Mouse (Mus musculus): ENCODE results near the gene Dlat.

Dlat gene

GRCm38 (mm10) chr9:50659392-50660217 lies at the start of gene Dlat:
TSS of gene Dlat (minus strand) at chr9:50659780.
- DNase-seq (ENCODE audit: low spot score in 2 of 2), result peak; percentile 91 to 92

- DNase-seq (ENCODE audit: low spot score in 2 of 2), result no peak
Observed at GRCm38 (mm10) chr9:50709108-50709507, 49.5 kb upstream of the Dlat start.

DNA sequence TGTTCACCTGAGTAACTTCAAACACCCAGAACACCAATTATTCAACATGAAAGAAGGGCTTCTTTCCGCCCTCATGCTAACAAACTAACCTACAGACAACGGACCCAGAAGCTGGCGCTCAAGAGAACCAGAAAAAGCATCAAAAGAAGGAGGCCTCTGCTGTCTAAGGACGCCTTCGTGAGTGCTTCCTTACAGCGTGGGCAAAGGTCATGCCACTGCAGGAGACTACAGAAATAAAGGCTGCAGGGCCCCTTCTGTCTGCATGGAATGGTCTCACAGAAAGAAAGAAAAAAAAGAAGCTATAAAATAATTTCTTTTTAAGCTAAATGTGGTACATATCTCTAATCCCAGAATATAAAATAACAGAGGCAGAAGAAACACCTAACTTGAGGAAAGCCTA lies 45.3 kb upstream of the Dlat start:
- no peak for DNase-seq (ENCODE audit: low spot score in 2 of 2)

GRCm38 (mm10) chr9:50700921-50701691 lies 41.5 kb upstream of the Dlat start:
- no peak for DNase-seq (ENCODE audit: low spot score in 2 of 2)

- peak; percentile 59 to 71 for DNase-seq (ENCODE audit: low spot score in 2 of 2)
Observed at GRCm38 (mm10) chr9:50698418-50699409, 39.1 kb upstream of the Dlat start.

- peak; percentile 86 for DNase-seq (ENCODE audit: low spot score in 2 of 2)
Observed at GRCm38 (mm10) chr9:50697706-50698041, 38.1 kb upstream of the Dlat start.

DNA sequence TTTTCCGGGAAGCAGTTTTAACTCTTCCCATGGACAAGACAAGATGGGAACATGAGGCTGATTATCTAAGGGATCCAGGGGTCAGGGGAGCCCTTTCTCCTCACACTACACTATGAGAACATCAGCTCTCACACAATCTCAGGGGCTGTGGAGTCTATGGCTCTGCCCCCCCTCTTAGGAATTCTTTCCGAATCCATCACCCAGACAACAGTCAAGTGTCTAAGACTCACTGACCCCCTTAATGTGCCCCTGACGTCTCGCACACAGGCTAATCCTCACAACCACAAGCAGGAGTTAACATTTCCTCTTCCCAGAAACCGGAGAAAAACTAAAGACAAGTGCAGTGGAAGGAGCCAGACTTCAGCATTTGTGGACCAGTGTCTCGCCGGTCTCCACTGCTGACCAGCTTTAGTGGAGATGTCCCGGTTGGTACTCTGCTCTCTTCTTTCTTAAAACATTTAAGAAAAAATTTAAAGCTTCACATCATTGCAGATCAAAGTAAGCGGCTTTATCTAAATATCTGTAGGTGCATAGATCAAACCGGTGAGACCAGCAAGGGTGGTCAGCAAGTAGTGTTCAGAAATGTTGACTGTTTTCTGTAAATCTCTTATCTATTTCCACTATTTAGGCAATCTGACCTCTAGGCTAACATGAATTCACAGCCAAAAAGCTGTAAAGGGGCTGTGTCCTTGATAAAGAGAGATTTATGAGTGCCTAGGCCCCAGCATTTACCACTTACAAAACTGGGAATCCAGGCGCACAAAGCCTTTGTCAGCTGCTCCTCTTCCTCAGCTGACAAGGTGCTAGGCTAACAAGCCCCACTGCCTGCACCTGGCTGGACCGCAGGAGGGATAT lies 37.5 kb upstream of the Dlat start:
- DNase-seq (ENCODE audit: low spot score in 2 of 2), result no peak

- DNase-seq (ENCODE audit: low spot score in 2 of 2), result no peak
Observed at GRCm38 (mm10) chr9:50695153-50695552, 35.6 kb upstream of the Dlat start.

GRCm38 (mm10) chr9:50693631-50694030 lies 34.1 kb upstream of the Dlat start:
- no peak for DNase-seq (ENCODE audit: low spot score in 2 of 2)

DNA sequence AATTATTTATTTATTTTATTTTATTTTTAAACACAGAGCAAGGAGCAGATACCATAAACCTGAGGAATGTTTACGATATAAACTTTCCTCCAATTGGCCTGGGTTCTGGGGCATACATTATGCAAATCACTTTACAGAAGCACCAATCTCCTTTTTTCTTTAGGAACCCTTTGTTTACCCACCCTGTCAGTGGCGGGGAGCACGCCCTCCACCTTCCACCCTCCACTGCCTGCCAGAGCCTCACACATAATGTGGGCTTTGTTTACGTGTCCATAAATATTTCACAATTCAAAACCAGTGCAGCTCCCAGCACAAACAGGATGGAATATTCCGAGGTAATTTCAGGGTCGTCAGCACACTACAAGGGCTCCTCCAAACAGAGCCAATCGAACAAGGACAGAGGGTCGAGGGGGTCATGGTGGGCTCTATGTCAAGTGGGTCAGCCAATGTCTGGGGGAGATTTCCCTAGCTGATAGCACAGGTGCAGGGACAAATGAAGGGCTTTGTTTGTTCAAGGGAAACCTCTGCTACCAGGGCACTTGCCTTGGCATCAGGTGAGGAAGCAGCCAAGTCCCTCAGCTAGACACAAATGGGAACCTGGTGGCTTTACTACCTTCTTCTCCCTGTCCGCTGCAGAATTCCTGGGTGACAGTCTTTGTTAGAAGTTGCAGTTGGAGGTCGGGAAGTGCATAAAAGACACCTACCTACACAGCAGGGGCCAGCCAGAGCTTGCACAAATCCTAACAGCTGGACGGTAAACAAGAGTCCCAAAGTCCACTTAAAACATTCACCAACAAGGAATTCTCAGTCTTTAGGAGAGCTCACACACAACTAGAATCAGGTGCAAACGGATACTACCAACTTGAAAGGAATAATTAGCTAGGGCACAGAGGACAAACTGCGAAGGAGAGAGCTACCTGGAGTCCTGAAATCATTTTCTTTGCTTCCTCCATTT lies 33.3 kb upstream of the Dlat start:
- DNase-seq (ENCODE audit: low spot score in 2 of 2), result no peak

- DNase-seq (ENCODE audit: low spot score in 2 of 2), result no peak
Observed at GRCm38 (mm10) chr9:50686866-50687652, 27.5 kb upstream of the Dlat start.

- no peak for DNase-seq (ENCODE audit: low spot score in 2 of 2)
Observed at GRCm38 (mm10) chr9:50681727-50682126, 22.1 kb upstream of the Dlat start.

- no peak for DNase-seq (ENCODE audit: low spot score in 2 of 2)
Observed at GRCm38 (mm10) chr9:50679406-50679805, 19.8 kb upstream of the Dlat start.

- no peak for DNase-seq (ENCODE audit: low spot score in 2 of 2)
Observed at GRCm38 (mm10) chr9:50674771-50675170, 15.2 kb upstream of the Dlat start.

DNA sequence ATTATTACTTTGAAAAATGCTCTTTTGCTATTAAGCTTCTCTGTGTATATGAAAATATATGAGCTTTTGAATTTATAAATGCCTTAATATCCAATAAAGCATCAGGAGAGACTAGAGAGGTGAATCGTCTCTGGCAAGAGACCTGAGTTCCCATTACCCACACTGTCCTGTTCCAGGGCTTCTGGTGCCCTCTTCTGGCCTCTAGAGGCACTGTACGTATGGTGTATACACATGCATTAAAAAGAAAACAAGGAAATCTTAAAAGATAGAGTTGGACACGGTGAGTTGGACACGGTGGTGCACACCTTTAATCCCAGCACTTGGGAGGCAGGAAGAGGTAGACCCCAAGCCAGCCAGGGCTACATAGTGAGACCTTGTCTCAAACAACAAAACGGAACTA lies 11.1 kb upstream of the Dlat start:
- DNase-seq (ENCODE audit: low spot score in 2 of 2), result peak in 1 of 2 experiments; percentile 35

DNA sequence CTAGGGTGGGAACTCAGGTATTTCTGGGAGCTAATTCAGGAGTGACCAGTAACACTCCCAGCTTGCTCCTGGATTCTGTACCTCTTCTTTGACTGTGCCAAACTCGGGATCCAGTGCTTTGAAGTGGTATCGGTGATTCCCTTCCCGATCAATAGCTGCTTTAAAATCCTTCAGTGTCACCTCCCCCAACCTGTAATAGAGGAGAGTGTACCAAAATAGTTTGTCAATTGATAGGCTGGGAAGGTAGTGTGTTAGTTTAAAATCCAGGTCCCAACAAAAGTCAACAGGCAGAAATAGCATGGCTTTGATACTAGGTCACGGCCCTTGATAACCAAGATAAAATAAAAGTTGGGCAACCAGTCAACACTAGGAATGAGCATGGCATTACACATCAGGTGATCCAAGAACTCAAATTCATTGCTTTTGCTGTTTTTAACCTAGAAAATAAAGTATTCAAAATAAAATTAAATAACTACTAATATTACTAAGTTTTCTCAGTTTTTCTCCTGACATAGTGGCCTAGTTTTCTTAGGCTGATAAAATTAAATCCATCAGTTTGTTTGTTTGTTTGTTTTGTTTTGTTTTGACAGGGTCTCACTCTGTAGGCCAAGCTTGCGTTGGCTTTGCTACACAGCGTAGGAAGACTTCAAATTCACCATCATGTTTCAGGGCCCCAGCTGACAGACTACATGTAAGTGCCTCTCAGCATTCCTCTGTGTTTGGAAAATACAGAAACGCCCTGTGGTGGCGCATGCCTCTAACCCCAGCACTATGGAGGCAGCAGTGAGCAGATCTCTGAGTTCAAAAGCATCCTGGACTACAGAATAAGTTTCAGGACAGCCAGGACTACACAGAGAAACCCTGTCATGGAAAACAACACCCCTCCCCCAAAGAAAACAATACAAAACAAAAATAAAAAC lies 8.3 kb upstream of the Dlat start:
- no peak for DNase-seq (ENCODE audit: low spot score in 2 of 2)

GRCm38 (mm10) chr9:50666442-50666841 lies 6.9 kb upstream of the Dlat start:
- DNase-seq (ENCODE audit: low spot score in 2 of 2), result no peak

DNA sequence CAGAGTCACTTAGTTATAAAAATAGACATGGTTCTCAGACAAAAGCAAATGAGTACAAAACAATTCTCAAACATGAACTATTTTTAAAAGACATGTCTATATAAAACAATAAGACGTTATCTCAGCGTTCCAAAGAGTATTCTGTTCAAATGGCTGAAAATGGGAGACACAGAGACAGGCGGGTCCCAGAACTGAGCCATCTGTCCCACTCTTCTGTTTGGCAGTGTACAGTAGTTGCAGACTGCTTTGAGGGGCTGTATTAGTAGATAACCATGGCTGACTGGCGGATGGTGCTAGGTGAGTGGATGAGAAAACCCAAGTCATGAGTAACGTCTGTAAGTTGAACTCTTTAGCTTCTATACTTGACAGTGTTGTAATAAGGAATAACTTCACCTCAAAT lies 5.2 kb upstream of the Dlat start:
- DNase-seq (ENCODE audit: low spot score in 2 of 2), result no peak
